Mouse (Mus musculus) left cerebral cortex, postnatal 14 days (tissue): ENCODE results near the gene Gm16440. TPM values are rescaled to one million over a fixed set of nuclear protein-coding genes. Genes with fewer than 3 reads are reported as not detected.
"Not testable (repeated sequence)": the region's sequence is repeated elsewhere in the genome, so short reads cannot be mapped to it uniquely, and the experiment has no call there.

Source experiments
- DNase-seq, 2 experiments: peaks; one replicate each; pipeline ENCODE4 v3.0.0; 2021 to 2022; ENCODE audit warnings: low spot score in 2 of 2, mixed read lengths in 1 of 2
- intact Hi-C: fragments of 180-260 bp; cut with DNase I; formaldehyde crosslinking; loops from one replicate; pipeline ENCODE4 v1.15.1; 2025
- long read RNA-seq, 2 experiments: library from polyadenylated mRNA; stranded (forward); transcript quantifications; one replicate each; pipeline ENCODE4 v2.0.0; 2021
- total RNA-seq, 2 experiments: library from RNA; stranded (reverse); gene quantifications; 2 replicates each; pipeline ENCODE4 v1.2.3; 2021

The Gm16440 gene
- not detected for total RNA-seq
- long read RNA-seq, experiment 1 = 0 reads
- long read RNA-seq, experiment 2 = 0 reads

GRCm38 (mm10) chr14:6390219-6390618 is at the start of gene Gm16440:
Gene Gm16440 (minus strand): TSS chr14:6390319.
- DNase-seq, intact Hi-C loops: not testable (repeated sequence)

GRCm38 (mm10) chr14:6426766-6427165 is 36.6 kb upstream of the Gm16440 start:
- peak; percentile 12 to 14 for DNase-seq
- intact Hi-C loops = not testable (repeated sequence)

DNA sequence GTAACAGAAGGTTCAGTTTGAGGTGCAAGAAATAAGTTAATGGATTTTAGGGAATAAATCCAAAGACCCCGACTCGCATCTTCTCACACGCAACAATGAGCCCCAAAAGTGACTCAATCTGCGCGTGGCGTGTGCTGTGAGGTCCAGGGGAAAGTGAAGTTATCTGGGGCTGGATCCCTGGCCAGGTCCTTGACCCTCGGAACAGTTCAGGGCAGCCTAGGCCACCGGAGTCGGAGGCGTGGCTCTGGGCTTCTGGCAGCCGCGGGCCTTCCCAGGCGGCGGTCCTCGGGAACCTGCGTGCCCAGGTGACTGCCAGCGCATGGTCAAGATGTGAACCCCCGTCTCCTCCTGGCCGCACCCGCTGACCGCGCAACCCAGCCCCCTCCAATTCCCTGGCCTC is 36.2 kb upstream of the Gm16440 start:
- DNase-seq, intact Hi-C loops: not testable (repeated sequence)

- intact Hi-C loops = not testable (repeated sequence)
Measured at GRCm38 (mm10) chr14:6412382-6412781, 22.3 kb upstream of the Gm16440 start, which contains the start of gene Gm3591. Gene Gm3591 (minus strand): TSS chr14:6412482.

GRCm38 (mm10) chr14:6343578-6343977 is 46.5 kb downstream of the Gm16440 start, which contains the start of gene Gm3618:
Gene Gm3618 (minus strand): TSS chr14:6343678.
- intact Hi-C loops, DNase-seq: not testable (repeated sequence)

More at GRCm38 (mm10) chr14:6412382-6412781, 22.3 kb upstream of the Gm16440 start, which contains the start of gene Gm3591:
- DNase-seq = not testable (repeated sequence)

Other genes starting within 250 kb of the Gm16440 start
- gene Gm21560, start 171.0 kb downstream of the Gm16440 start, total RNA-seq = 1 to 10 TPM in 1 of 2 experiments, under 1 TPM in 1; 0.62 to 1.1 TPM
- 1 to 10 TPM in 1 of 2 experiments, under 1 TPM in 1; 0.70 to 2.4 TPM for gene Gm3411, start 103.1 kb downstream of the Gm16440 start, total RNA-seq
- gene Gm21103, start 85.5 kb downstream of the Gm16440 start, total RNA-seq = not detected
- not detected for gene Gm3618, start 46.6 kb downstream of the Gm16440 start, total RNA-seq
- under 1 TPM; 0.53 to 0.99 TPM for gene Gm3591, start 22.2 kb upstream of the Gm16440 start, total RNA-seq
- not detected for gene Gm3594, start 54.3 kb upstream of the Gm16440 start, total RNA-seq
- not detected for gene Gm8356, start 147.0 kb upstream of the Gm16440 start, total RNA-seq
- under 1 TPM; 0.47 to 0.55 TPM for gene Gm3629, start 200.3 kb upstream of the Gm16440 start, total RNA-seq
- not detected for gene Gm3460, start 232.1 kb upstream of the Gm16440 start, total RNA-seq